Mouse (Mus musculus): ENCODE measurements around the gene Apoe.

Gene Apoe

GRCm38 (mm10) chr7:19664955-19665841 is 33.8 kb downstream of the Apoe start, which contains the start of gene Clptm1:
TSS of gene Clptm1 (minus strand) at chr7:19665033.
- peak; percentile 97 to 99 for DNase-seq (ENCODE audit: low spot score in 2 of 2)

GRCm38 (mm10) chr7:19664455-19664954 is 34.5 kb downstream of the Apoe start:
- no peak for DNase-seq (ENCODE audit: low spot score in 2 of 2)

GRCm38 (mm10) chr7:19663940-19664339 is 35.0 kb downstream of the Apoe start:
- DNase-seq (ENCODE audit: low spot score in 2 of 2): no peak

- no peak for DNase-seq (ENCODE audit: low spot score in 2 of 2)
Measured at GRCm38 (mm10) chr7:19652614-19653013, 46.4 kb downstream of the Apoe start.

GRCm38 (mm10) chr7:19651063-19651786 is 47.8 kb downstream of the Apoe start:
- no peak for DNase-seq (ENCODE audit: low spot score in 2 of 2)

All from spleen, postnatal 4 days (tissue).